Mouse (Mus musculus): ENCODE results near the gene Defb28.

Defb28 gene

DNA sequence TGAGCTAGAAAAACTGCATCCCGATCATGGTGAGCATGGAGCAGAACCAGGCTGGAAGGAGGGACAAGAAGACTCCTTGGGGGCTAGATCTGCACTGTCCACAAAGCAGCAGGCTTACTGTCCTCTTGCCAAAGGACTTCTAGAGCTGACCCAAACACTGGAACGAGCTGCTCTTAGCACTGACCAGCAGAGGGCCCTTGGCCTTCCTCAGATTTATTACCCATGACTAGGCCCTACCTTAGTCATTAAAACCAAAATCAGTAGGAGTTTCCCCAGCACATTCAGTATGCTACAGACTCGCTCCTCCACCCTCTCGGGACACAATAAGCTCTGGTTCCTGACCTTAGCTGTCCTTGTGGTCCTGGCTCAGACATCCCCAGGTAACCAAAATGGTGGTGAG lies at the start of gene Defb28:
Defb28 (plus strand) TSS at position 275 of the 400 bp plus-strand sequence.
- no peak for DNase-seq (ENCODE audit: low spot score in 2 of 2)

DNA sequence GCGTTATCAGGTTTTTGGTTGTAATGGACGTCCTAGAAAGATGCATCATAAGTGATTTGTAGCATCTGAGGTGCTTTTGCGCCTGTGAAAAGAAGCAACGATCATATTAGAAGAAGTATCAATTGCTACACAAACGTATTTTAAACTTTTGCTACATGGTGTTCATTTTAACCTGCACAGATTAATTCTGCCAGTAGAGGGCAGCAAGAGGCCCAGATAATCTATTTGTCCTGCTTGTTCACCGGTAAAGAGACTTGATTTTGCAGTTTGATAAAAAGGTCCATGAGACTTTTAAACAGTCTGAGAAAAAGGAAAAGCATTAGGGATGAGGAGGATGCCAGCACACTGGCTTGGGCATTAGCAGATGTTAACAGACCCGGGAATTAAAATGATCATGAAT lies 47.1 kb upstream of the Defb28 start:
- DNase-seq (ENCODE audit: low spot score in 2 of 2), result no peak

DNA sequence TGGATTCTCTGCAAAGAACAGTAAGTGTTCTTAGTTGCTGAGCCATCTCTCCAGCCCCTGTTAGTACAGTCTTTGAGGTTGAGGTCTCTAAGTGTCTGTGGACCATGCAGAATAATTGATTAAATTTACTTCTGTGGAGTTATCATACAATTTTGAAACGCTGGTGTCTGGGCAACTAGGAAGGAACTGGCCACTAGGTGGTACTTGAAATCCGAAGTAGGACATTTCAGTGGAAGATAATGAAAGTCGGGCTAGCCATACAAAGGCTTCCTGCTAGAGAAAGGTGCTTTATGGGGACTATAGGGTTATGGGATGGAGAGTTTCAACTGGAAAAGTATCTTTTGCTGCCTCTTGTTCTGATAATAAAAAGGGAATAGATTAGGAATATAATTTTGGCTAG lies 45.6 kb upstream of the Defb28 start:
- DNase-seq (ENCODE audit: low spot score in 2 of 2), result no peak

DNA sequence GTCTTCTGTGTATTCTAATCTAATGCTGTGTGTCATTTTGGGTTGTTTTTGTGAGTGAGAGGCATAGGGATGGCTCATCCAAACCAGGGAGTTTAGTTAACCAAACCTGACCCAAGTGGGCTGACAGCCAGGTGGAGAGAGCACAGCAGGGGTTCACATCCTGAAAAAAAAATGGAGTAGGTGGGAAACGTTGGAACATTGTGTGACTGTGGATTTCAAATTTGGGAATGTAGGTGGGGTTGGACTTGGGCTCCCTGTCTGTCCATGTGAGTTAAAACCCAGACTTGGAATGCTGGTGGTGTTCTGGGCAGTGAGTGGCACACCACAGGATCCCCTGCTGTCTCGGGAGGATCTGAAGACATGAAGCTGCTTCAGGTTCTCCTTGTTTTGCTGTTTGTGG lies 41.3 kb upstream of the Defb28 start, which contains the start of gene Defb20:
Defb20 (plus strand) TSS at position 301 of the 400 bp plus-strand sequence.
- no peak for DNase-seq (ENCODE audit: low spot score in 2 of 2)

DNA sequence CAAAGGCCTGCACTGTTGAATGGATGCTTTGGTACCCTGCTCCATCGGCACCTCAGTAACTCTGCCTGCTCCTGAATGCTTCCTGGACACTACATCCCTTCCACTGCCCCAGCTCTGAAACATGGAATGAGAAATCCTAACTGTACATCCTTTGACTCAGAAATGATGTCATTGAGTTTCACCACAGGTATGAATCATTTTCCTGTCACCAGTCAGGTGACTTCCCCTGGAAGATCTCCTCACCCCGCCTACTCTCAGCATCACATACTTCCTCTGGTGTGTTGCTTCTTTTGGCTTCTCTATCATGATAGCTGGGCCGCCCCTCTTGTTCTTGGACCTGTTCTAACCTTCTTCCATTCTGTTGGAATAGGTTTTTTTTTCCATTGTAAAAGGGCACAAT lies 37.2 kb upstream of the Defb28 start:
- DNase-seq (ENCODE audit: low spot score in 2 of 2), result no peak

DNA sequence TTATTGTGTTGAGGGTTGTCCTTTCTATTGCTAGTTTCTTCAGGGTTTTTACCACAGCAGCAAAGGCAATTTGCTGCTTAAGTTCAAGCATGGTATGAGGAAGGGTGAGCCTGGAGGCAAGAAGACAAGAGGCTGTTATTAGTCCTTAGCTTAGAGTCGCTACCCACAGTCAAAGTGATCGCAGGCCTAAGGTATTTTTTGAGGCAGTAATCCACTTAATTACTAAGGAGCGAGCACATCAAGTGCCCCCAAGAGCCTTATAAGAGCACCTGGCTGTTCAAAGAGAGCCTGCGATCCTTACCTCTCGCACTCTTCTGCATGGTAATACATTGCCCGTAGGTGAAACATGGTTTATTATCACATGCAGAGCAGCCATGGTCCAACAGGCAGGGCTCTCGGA lies 36.3 kb upstream of the Defb28 start:
- DNase-seq (ENCODE audit: low spot score in 2 of 2), result no peak

DNA sequence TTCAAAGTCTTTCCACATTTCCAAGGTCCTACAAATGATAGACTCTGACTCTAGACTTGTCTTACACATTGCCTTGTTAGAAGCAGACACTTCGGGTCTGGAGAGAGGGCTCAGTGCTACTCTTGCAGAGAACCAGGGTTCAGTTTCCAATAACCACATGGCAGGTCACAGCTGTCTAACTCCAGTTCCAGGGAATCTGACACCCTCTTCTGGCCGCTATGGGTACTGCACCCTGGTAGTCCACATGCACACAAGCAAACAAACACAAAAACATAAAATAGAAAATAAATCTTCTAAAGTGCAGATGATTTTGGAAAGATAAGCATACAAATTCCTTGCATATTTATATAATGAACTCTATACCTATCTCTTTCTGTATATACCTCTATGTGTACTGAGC lies 31.0 kb upstream of the Defb28 start:
- peak in 1 of 2 experiments; percentile 66 for DNase-seq (ENCODE audit: low spot score in 2 of 2)

DNA sequence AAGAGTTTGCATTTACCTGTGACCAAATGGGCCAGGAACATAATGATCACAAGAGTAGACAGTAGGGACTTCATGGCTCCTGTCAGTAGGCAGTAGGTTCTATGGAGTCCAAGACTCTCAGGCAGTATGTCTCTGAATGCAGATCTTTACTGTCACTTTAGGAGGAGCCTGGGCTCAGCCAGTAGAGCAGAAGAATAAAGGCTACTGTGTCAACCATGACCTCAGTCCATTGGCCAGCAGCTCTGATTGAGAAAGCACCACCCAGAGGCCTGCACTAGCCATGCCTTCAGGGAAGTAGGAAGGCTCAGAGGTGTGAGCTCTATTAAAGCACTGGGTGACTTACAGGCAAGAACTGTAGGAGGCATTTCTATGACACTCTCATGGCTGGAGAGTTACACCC lies 28.0 kb upstream of the Defb28 start, which contains the start of gene Defb22:
Defb22 (minus strand) TSS at position 101 of the 400 bp plus-strand sequence.
- no peak for DNase-seq (ENCODE audit: low spot score in 2 of 2)

DNA sequence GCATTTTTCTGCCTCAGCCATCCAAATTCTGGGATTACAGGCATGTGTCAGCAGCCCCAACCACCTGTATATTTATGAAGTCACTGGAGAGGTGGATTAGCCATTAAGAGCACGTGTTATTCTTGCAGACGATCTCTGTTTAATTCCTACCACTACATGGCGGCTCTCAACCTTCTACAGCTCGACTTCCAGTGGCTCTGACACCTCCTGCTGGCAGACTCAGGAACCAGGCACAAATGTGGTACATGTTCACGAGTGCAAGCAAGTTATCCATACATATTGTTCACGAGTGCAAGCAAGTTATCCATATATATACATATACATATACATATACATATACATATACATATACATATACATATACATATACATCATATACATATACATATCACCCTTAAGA lies 24.9 kb upstream of the Defb28 start:
- DNase-seq (ENCODE audit: low spot score in 2 of 2), result no peak

DNA sequence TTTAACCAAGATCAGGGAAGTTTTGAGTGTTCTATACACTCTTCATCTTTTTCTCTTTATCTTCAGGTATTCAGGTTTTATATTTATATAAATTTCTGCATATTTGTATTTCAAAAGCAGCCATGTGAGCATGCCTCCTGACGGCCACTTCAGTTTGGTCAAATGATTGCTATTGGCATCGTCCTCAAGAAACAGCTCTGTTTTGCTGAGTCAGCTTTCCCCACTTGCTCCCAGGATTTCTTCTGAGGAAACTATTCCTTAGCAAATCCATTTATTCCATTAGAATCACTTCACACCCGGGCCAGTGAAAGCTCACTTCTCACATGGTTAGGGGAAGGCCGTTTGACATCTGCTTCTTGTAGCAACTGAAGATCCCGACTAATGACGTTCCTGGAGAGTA lies 20.0 kb upstream of the Defb28 start:
- no peak for DNase-seq (ENCODE audit: low spot score in 2 of 2)

DNA sequence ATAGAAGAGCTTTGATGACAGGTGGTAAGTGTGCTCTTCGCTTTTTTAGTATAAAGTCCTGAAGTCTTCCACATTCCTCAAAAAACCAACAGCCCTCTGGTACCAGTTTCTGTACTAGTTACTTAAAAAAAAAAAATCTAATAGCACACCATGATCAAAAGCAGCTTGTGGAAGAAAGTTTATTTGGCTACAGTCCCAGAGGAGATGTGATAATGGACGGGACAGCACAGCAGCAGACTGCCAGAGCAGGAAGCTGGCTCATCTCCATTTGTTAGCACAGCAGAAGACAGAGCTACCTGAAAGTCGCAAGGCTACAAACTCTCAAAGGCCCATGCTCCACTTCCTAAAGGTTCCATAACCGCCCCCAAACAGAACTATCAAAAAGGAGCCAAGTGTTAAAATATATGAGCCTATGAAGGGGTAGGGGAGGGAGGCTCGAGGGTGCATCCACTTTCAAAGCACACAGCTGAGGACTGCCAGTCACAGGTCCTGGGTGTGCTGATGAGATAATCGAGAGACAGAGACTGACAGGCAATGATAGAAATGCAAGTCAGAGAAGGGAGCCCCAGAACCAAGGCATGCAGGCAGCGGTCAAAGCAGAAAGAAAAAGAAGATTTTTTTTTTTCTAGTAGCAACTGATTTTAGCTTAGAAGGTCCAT lies 17.7 kb upstream of the Defb28 start:
- peak in 1 of 2 experiments; percentile 15 for DNase-seq (ENCODE audit: low spot score in 2 of 2)

DNA sequence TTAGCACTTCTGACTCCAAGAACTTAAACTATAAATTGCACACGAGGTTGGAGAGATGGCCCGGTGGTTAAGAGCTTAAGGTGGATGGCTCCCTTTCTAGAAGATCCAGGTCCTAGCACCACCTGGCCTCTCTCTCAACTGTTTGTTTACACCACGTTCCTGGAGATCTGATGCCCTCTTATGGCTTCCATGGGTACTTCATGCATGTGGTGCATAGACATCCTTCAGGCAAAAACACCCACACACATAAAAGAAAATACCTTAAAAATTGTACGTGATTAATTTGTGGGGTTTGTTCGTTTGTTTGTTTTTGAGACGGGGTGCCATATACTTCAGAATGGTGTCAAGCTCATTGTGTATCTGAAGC lies 17.2 kb upstream of the Defb28 start:
- DNase-seq (ENCODE audit: low spot score in 2 of 2), result peak in 1 of 2 experiments; percentile 16

DNA sequence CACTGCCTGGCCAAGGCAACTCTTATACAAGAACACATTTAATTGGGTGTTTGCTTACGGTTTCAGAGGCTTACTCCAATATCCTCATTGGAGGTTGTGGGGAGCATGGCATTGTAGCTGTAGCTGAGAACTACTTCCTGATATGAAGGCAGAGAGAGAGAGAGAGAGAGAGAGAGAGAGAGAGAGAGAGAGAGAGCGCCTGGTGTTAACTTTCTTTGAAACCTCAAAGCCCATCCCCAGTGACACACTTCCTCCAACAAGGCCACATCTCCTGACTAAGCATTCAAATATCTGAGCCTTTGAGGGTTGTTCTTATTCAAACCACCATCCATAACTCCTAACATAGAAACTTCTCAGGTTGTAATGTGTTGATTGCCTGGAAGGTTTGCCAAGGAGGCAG lies 14.1 kb upstream of the Defb28 start:
- no peak for DNase-seq (ENCODE audit: low spot score in 2 of 2)

DNA sequence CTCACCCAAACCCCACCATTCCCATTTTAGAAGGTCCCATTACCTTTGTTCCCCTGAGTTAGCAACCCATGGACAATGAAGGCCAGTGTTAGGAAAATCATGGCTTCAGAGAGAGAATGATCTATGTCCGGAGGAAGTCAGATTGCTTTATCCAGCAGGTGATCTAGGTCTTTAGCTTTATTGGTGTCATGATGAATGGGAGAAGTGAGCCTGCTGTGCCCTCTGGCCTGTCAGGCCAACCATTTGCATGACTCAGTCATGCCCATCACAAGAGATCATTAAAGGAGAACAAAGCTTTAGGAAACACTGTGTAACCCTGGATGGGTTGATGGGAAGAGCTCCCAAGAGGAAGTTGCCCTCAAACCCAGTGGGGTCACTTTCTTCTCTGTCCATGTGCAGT lies 6.5 kb upstream of the Defb28 start, which contains the start of gene Defb26:
Defb26 (minus strand) TSS at position 101 of the 400 bp plus-strand sequence.
- no peak for DNase-seq (ENCODE audit: low spot score in 2 of 2)

DNA sequence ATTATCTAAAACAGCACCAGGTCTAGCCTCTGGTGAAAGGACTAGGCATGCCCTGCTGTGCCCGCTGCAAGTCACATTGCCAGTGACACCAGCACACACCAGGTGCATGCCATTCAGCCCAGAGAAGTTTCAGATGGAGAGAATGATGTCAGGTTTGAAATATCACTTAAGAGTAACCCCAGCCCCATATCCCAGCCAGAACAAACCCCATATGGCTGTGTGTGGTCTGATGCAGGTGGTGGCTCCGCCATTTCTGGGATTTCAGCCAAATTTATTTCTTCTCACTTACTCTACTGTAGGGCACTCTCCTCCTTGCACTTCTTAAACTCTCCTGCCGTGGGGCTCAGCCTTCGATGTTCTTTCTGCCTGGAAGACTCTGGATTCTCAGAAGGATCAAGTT lies 2.0 kb upstream of the Defb28 start:
- no peak for DNase-seq (ENCODE audit: low spot score in 2 of 2)

DNA sequence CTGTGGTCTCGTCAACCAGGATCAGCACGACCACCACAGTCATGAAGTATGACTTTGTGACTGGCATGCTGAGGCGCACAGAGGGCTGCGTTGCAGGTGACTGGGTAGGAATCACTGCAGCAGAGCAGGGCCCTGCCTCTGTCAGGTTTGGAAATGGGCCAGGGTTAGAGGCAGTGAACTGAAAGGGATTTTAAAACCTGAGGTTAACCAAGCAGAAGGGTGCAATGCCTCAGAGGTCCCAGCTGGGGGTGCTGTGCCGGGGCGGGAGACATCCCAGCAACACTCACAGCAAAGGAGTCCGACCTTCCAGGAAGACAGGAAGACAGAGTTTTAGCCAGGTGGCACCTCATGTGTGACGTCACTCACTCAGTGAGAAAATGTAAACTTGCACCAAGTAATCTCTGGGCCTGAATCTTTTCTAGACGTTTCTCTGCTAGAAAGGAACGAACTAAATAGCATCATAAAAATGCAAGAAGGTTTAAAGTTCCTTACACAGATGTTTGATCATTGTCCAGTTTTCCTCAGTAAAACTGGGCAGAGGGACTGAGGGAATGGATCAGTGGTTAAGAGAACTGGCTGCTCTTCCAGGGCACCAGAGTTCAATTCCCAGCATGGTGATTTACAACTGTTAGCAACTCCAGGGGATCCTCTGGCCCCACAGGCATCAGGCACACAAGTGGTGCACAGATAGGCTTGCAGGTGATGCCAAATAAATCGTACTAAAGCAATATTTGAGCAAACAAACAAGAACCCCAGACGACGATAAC lies 22.1 kb downstream of the Defb28 start, which contains the start of gene Defb29:
Defb29 (minus strand) TSS at position 155 of the 767 bp plus-strand sequence.
- DNase-seq (ENCODE audit: low spot score in 2 of 2), result no peak

DNA sequence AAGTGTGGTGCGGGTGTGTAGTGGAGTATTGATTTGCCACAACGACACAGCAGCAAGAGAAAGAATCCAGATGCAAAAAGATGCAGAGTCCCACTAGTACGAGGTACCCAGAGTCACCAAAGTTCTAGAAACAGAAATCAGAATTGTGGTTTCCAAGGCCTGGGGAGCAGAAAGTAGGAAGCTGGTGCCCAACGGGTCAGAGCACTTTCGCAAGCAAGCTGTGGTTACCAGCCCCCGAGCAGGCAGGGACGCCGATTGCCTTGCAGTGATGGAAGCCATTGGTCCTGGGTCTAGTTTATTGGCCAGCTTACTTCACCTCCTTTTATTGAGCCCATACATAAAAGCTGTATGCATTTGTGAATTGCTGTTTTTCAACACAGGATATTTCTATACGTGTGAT lies 23.9 kb downstream of the Defb28 start:
- no peak for DNase-seq (ENCODE audit: low spot score in 2 of 2)

DNA sequence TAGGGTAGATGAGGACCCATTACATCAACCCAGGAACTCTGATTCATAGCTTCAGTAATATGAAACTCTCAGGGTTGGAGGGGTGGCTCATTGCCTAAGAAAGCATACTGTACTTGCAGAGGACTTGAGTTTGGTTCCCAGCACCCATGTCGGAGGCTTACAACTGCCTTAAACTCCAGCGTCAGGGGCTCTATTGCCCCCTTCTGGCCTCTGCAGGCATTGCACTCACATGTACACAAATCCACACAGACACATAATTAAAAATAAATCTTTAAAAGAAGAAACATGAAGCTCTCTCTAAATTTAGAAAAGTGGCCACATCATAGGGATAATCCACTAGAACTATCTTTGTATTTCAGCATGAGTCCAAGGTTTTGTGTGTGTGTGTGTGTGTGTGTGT lies 24.8 kb downstream of the Defb28 start:
- no peak for DNase-seq (ENCODE audit: low spot score in 2 of 2)

DNA sequence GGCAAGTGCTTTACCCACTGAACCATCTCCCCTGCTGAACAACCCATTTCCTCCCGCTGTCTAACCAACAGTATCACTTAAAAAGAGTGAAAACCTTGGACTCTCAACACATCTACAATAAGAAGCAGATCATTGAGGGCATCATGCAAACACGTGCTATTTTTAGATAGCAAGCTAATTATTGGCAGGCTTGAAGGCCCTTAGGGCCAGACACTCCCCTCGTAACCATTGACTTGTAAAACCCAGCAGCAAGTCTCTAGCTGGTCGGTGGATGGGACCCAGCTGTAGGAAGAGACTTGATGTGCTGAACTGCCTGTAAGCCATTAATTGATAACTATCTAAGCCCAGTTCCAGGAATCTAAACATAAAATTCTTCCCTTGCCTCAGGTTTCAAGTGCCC lies 25.4 kb downstream of the Defb28 start:
- DNase-seq (ENCODE audit: low spot score in 2 of 2), result no peak

DNA sequence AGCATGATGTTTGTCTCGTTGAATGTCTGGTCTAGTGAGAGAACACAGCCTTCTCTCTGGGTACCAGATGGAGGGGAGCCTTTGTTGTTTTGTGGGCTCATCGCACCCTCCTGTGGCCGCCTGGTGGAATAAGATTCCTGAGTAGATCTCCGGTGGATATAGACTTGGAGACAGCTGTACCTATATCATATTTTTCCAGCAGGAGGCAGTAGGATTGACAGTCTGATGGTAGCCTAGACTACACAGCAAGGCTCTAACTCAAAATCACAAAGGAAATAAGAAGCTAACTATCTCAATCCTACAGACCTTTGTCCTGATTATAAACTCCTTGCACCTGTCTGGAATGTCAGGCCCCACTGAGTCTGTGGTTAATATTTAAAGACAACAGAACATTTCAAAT lies 26.6 kb downstream of the Defb28 start:
- DNase-seq (ENCODE audit: low spot score in 2 of 2), result no peak

DNA sequence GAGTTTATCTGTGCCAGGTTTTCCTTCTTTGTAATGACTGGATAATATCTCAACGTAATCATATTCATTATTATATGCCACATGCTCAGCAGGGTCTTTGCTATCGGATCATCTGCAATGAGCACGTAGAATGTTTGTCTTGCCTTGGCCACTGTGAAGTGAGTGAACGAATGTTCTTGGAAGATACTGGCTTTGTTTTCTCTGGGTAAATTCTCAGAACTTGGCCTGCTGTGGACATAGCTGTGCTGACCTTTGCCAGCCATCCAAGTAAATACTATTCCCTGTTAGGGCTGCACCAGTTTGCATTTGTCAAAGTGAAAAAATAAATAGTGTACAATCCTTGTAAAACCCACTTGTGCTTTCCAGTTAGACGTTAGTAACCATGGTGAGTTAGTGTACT lies 30.1 kb downstream of the Defb28 start:
- no peak for DNase-seq (ENCODE audit: low spot score in 2 of 2)

DNA sequence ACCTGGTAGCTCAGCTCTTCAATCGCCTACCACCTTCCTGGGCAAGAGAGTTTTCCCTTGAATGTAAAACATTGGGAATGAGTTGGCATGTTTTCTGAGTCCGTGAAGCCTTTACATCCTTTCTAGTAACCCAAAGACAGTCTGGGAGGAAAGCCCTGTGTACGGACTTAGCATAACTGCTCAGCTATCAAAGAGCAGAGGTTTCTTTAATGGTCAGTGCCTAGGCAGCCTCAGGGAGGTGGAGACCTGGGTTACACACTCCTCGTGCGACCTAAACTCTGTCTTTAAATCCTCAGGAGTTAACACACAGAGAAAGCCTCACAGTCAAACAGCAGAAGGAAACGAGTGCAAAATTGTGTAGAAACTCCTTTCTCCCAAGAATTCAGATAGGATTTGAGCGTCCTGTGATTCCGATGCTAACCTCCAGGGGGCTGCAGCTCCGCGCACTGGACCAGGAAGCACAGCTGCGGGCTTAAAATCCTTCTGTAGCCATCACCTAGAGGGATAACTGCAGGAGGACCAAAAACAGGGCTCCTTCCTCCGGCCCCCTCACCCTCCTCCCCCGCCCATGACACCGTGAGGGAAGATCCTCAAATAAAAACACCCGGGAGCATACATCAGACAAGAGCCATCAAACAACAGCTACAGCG lies 35.8 kb downstream of the Defb28 start:
- no peak for DNase-seq (ENCODE audit: low spot score in 2 of 2)

DNA sequence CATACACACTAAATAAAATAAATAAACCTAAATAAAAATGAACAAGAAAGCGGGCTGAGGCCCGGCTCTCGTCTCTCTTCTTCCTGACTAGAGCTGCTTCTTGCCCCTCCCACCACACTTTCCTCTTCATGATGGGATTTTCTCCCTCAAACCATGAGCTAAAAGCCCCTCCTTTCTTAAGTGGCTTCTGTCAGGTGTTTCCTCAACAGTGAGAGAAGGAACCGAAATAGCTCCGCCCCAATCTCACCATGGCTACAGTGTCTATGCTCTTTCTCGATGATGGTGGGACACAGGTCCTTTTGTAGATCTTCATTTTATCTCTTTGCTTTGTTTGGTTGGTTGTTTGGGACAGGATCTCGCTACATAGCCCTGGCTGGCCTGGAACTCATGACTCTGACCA lies 38.6 kb downstream of the Defb28 start:
- DNase-seq (ENCODE audit: low spot score in 2 of 2), result no peak

Measured in spleen, postnatal 4 days (tissue).